Mouse (Mus musculus) embryonic facial prominence, embryonic 10.5 days (tissue): Measurements from ENCODE around the gene Pkd1l2. TPM values are rescaled to one million over a fixed set of nuclear protein-coding genes. Genes with fewer than 3 reads are reported as not detected.

Experiments used
- DNase-seq: peaks from one replicate; pipeline ENCODE4 v3.0.0-alpha.2; 2017; ENCODE audit warnings: low spot score
- H3K27ac ChIP-seq: fragments of 300-500 bp; sonication (generic); replicated peaks from 2 replicates; pipeline ENCODE4 v1.5.1; 2016; ENCODE audit warnings: mild to moderate bottlenecking
- H3K27me3 ChIP-seq: fragments of 300-500 bp; sonication (generic); replicated peaks from 2 replicates; pipeline ENCODE4 v1.6.1; 2016; ENCODE audit warnings: low read depth, mild to moderate bottlenecking; ENCODE audit not compliant: poor library complexity, severe bottlenecking
- H3K36me3 ChIP-seq: fragments of 300-500 bp; sonication (generic); replicated peaks from 2 replicates; pipeline ENCODE4 v1.6.1; 2016; ENCODE audit warnings: mild to moderate bottlenecking, moderate library complexity
- H3K4me1 ChIP-seq: fragments of 300-500 bp; sonication (generic); 2 replicates; pipeline ENCODE4 v1.6.1; 2016
- H3K4me3 ChIP-seq: fragments of 300-500 bp; sonication (generic); 2 replicates; pipeline ENCODE4 v1.5.1; 2016; ENCODE audit warnings: mild to moderate bottlenecking, moderate library complexity
- H3K9me3 ChIP-seq: fragments of 300-500 bp; sonication (generic); 2 replicates; pipeline ENCODE4 v1.6.1; 2016; ENCODE audit warnings: mild to moderate bottlenecking
- WGBS: fragments of 180-500 bp; shearing (Covaris S2); methylation state at CpG from one replicate; pipeline ENCODE4 v1.1.7; 2016; 5-methylcytosine and 5-hydroxymethylcytosine counted together
- polyA plus RNA-seq: library from polyadenylated mRNA; unstranded; fragments of >200 nt; fragmentation: Nextera tagmentation; extraction: Ambion mirVana; gene quantifications from 2 replicates; pipeline ENCODE4 v1.2.1, GENCODE M21; 2016

Gene Pkd1l2
- polyA plus RNA-seq, 1 experiment from 2014 or later = not detected

GRCm38 (mm10) chr8:117019323-117020275 lies 62.6 kb downstream of the Pkd1l2 start:
- H3K4me3 ChIP-seq = no peak overlapping the region
- DNase-seq = no peak
- no peak overlapping the region for H3K27ac ChIP-seq
- no peaks in the 10 kb centered on the region for H3K9me3 ChIP-seq
- peaks cover 23% of the 10 kb centered on the region for H3K27me3 ChIP-seq
- H3K4me1 ChIP-seq = peaks cover 4% of the 10 kb centered on the region; the same call in 1 of the 2 replicates
- 89% methylated on average over 18 of the region's 18 CpGs for WGBS
- no peaks in the 10 kb centered on the region for H3K36me3 ChIP-seq

GRCm38 (mm10) chr8:117017896-117018295 lies 64.4 kb downstream of the Pkd1l2 start:
- H3K9me3 ChIP-seq = no peaks in the 10 kb centered on the region
- peaks cover 23% of the 10 kb centered on the region for H3K27me3 ChIP-seq
- 90% methylated on average over 4 of the region's 4 CpGs for WGBS
- H3K36me3 ChIP-seq = no peaks in the 10 kb centered on the region
- no peak overlapping the region for H3K27ac ChIP-seq
- no peak overlapping the region for H3K4me3 ChIP-seq
- H3K4me1 ChIP-seq = peaks cover 2% of the 10 kb centered on the region; the same call in 1 of the 2 replicates
- no peak for DNase-seq

- H3K4me1 ChIP-seq = no peaks in the 10 kb centered on the region
- no peaks in the 10 kb centered on the region for H3K36me3 ChIP-seq
- H3K9me3 ChIP-seq = no peaks in the 10 kb centered on the region
- DNase-seq = no peak
- H3K4me3 ChIP-seq = no peak overlapping the region
- peaks cover 23% of the 10 kb centered on the region for H3K27me3 ChIP-seq
- H3K27ac ChIP-seq = no peak overlapping the region
- 35% methylated on average over 8 of the region's 8 CpGs for WGBS
Observed at GRCm38 (mm10) chr8:117017006-117017405, 65.2 kb downstream of the Pkd1l2 start.

- H3K9me3 ChIP-seq = no peaks in the 10 kb centered on the region
- no peaks in the 10 kb centered on the region for H3K4me1 ChIP-seq
- H3K4me3 ChIP-seq = no peak overlapping the region
- H3K27me3 ChIP-seq = peaks cover 23% of the 10 kb centered on the region
- no peak overlapping the region for H3K27ac ChIP-seq
- no peaks in the 10 kb centered on the region for H3K36me3 ChIP-seq
- 58% methylated on average over 4 of the region's 4 CpGs for WGBS
- DNase-seq = no peak
Observed at GRCm38 (mm10) chr8:117015670-117016069, 66.6 kb downstream of the Pkd1l2 start.

GRCm38 (mm10) chr8:117011366-117011765 lies 70.9 kb downstream of the Pkd1l2 start:
- peaks cover 9% of the 10 kb centered on the region; the same call in 1 of the 2 replicates for H3K27me3 ChIP-seq
- 86% methylated on average over 9 of the region's 9 CpGs for WGBS
- no peaks in the 10 kb centered on the region for H3K4me1 ChIP-seq
- no peaks in the 10 kb centered on the region for H3K9me3 ChIP-seq
- no peak overlapping the region for H3K27ac ChIP-seq
- DNase-seq = no peak
- no peak overlapping the region for H3K4me3 ChIP-seq
- H3K36me3 ChIP-seq = no peaks in the 10 kb centered on the region

- Histone ChIP-seq H3K27me3 (no peaks in the 10 kb centered on the region), H3K9me3 (no peaks in the 10 kb centered on the region), H3K27ac (peak overlapping the region; percentile 83), H3K4me3 (peak overlapping the region; percentile 82), H3K36me3 (peaks cover 19% of the 10 kb centered on the region), H3K4me1 (peaks cover 22% of the 10 kb centered on the region)
- 64% methylated on average over 11 of the region's 11 CpGs for WGBS
- DNase-seq = no peak
Observed at GRCm38 (mm10) chr8:116994016-116994716, 88.1 kb downstream of the Pkd1l2 start.

- peaks cover 27% of the 10 kb centered on the region for H3K36me3 ChIP-seq
- peak; percentile 100 for DNase-seq
- H3K27me3 ChIP-seq = no peaks in the 10 kb centered on the region
- H3K9me3 ChIP-seq = no peaks in the 10 kb centered on the region
- peak within 1 kb of the TSS; percentile 87 for H3K27ac ChIP-seq
- peak within 1 kb of the TSS; percentile 82 for H3K4me3 ChIP-seq
- H3K4me1 ChIP-seq = peaks cover 22% of the 10 kb centered on the region
- under 1% methylated on average over 56 of the region's 56 CpGs for WGBS
Observed at GRCm38 (mm10) chr8:116993095-116993867, 89.0 kb downstream of the Pkd1l2 start, which contains the start of gene Gcsh. Gene Gcsh (minus strand): TSS chr8:116993537.

- peaks cover 22% of the 10 kb centered on the region for H3K4me1 ChIP-seq
- H3K27me3 ChIP-seq = no peaks in the 10 kb centered on the region
- WGBS = 18% methylated on average over 23 of the region's 23 CpGs
- no peaks in the 10 kb centered on the region for H3K9me3 ChIP-seq
- peak overlapping the region; percentile 87 for H3K27ac ChIP-seq
- peaks cover 36% of the 10 kb centered on the region for H3K36me3 ChIP-seq
- H3K4me3 ChIP-seq = peak overlapping the region; percentile 82
- DNase-seq = peak; percentile 14
Observed at GRCm38 (mm10) chr8:116992176-116992971, 89.9 kb downstream of the Pkd1l2 start.

GRCm38 (mm10) chr8:116991241-116991640 lies 91.0 kb downstream of the Pkd1l2 start:
- 82% methylated on average over 8 of the region's 8 CpGs for WGBS
- Histone ChIP-seq H3K27ac (no peak overlapping the region), H3K9me3 (no peaks in the 10 kb centered on the region), H3K27me3 (no peaks in the 10 kb centered on the region), H3K4me3 (no peak overlapping the region), H3K36me3 (peaks cover 47% of the 10 kb centered on the region), H3K4me1 (peaks cover 22% of the 10 kb centered on the region)
- DNase-seq = no peak

GRCm38 (mm10) chr8:116989842-116990241 lies 92.4 kb downstream of the Pkd1l2 start:
- WGBS = 97% methylated on average over 3 of the region's 3 CpGs
- no peaks in the 10 kb centered on the region for H3K27me3 ChIP-seq
- peaks cover 61% of the 10 kb centered on the region for H3K36me3 ChIP-seq
- H3K9me3 ChIP-seq = no peaks in the 10 kb centered on the region
- H3K4me1 ChIP-seq = peaks cover 22% of the 10 kb centered on the region
- H3K4me3 ChIP-seq = no peak overlapping the region
- H3K27ac ChIP-seq = no peak overlapping the region
- DNase-seq = no peak

- H3K4me3 ChIP-seq = no peak overlapping the region
- no peaks in the 10 kb centered on the region for H3K9me3 ChIP-seq
- 22% methylated on average over 4 of the region's 4 CpGs for WGBS
- DNase-seq = peak; percentile 67
- peaks cover 40% of the 10 kb centered on the region for H3K36me3 ChIP-seq
- peaks cover 23% of the 10 kb centered on the region for H3K4me1 ChIP-seq
- H3K27ac ChIP-seq = no peak overlapping the region
- no peaks in the 10 kb centered on the region for H3K27me3 ChIP-seq
Observed at GRCm38 (mm10) chr8:116980117-116980516, 102.1 kb downstream of the Pkd1l2 start.
